Mouse (Mus musculus) brain, adult 2 months (tissue): Measurements from ENCODE around the gene Eya3.
"Not testable (repeated sequence)": the region's sequence is repeated elsewhere in the genome, so short reads cannot be mapped to it uniquely, and the experiment has no call there.

Experiments
- DNase-seq: peaks from one replicate; pipeline ENCODE4 v3.0.0; 2011; ENCODE audit warnings: low read depth, low spot score

Eya3 gene

GRCm38 (mm10) chr4:132647439-132647838 is 8.7 kb downstream of the Eya3 start:
- DNase-seq = no peak

GRCm38 (mm10) chr4:132649271-132649999 is 10.6 kb downstream of the Eya3 start:
- no peak for DNase-seq

- DNase-seq = peak; percentile 72
Observed at GRCm38 (mm10) chr4:132652842-132653241, 14.1 kb downstream of the Eya3 start.

GRCm38 (mm10) chr4:132653799-132654198 is 15.0 kb downstream of the Eya3 start:
- DNase-seq = no peak

- no peak for DNase-seq
Observed at GRCm38 (mm10) chr4:132655290-132655689, 16.5 kb downstream of the Eya3 start.

- DNase-seq = peak; percentile 31
Observed at GRCm38 (mm10) chr4:132659106-132659505, 20.3 kb downstream of the Eya3 start.

GRCm38 (mm10) chr4:132672697-132673096 is 33.9 kb downstream of the Eya3 start:
- no peak for DNase-seq

GRCm38 (mm10) chr4:132676771-132677539 is 38.2 kb downstream of the Eya3 start:
- DNase-seq = peak; percentile 64

GRCm38 (mm10) chr4:132689634-132690033 is 50.8 kb downstream of the Eya3 start:
- no peak for DNase-seq

GRCm38 (mm10) chr4:132693366-132693765 is 54.6 kb downstream of the Eya3 start:
- DNase-seq = no peak

- DNase-seq = no peak
Observed at GRCm38 (mm10) chr4:132702076-132702475, 63.3 kb downstream of the Eya3 start.

GRCm38 (mm10) chr4:132706885-132707284 is 68.1 kb downstream of the Eya3 start:
- DNase-seq = peak; percentile 44

GRCm38 (mm10) chr4:132713181-132713580 is 74.4 kb downstream of the Eya3 start:
- no peak for DNase-seq

GRCm38 (mm10) chr4:132718251-132718650 is 79.5 kb downstream of the Eya3 start:
- DNase-seq = no peak

- no peak for DNase-seq
Observed at GRCm38 (mm10) chr4:132728233-132728632, 89.4 kb downstream of the Eya3 start.

- DNase-seq = no peak
Observed at GRCm38 (mm10) chr4:132731616-132732015, 92.8 kb downstream of the Eya3 start.

GRCm38 (mm10) chr4:132732148-132732684 is 93.4 kb downstream of the Eya3 start, which contains the start of gene Xkr8:
Gene Xkr8, minus strand, starts transcription at chr4:132732546.
- DNase-seq = peak; percentile 81

GRCm38 (mm10) chr4:132733071-132733770 is 94.4 kb downstream of the Eya3 start:
- no peak for DNase-seq

- DNase-seq = no peak
Observed at GRCm38 (mm10) chr4:132734766-132735165, 96.0 kb downstream of the Eya3 start.

GRCm38 (mm10) chr4:132735389-132735788 is 96.6 kb downstream of the Eya3 start:
- peak; percentile 48 for DNase-seq

- no peak for DNase-seq
Observed at GRCm38 (mm10) chr4:132735894-132736293, 97.1 kb downstream of the Eya3 start.

GRCm38 (mm10) chr4:132737154-132737553 is 98.4 kb downstream of the Eya3 start:
- DNase-seq = not testable (repeated sequence)
